Mouse (Mus musculus): ENCODE measurements around the gene Ccdc85b. TPM values are rescaled to one million over a fixed set of nuclear protein-coding genes. Genes with fewer than 3 reads are reported as not detected.

Ccdc85b gene
- polyA plus RNA-seq, 1 experiment from 2014 or later, result 6.8 TPM

GRCm38 (mm10) chr19:5422267-5422666 lies 35.4 kb downstream of the Ccdc85b start:
- H3K4me3 ChIP-seq, result no peak overlapping the region
- 89% methylated on average over 10 of the region's 10 CpGs for WGBS
- H3K36me3 ChIP-seq, result peaks cover 56% of the 10 kb centered on the region
- ATAC-seq (ENCODE audit: insufficient number of reproducible peaks, insufficient read depth, low FRiP score, low TSS enrichment, low read depth), result no peak
- H3K27ac ChIP-seq, result no peak overlapping the region
- peak overlapping the region; percentile 49; the same call in 1 of the 2 replicates for H3K9ac ChIP-seq
- no peaks in the 10 kb centered on the region for H3K9me3 ChIP-seq
- peaks cover 37% of the 10 kb centered on the region for H3K4me1 ChIP-seq
- H3K27me3 ChIP-seq, result no peaks in the 10 kb centered on the region
- no peak overlapping the region for H3K4me2 ChIP-seq

- 83% methylated on average over 5 of the region's 5 CpGs for WGBS
- Histone ChIP-seq H3K4me3 (no peak overlapping the region), H3K4me1 (peaks cover 32% of the 10 kb centered on the region), H3K36me3 (peaks cover 51% of the 10 kb centered on the region), H3K9me3 (no peaks in the 10 kb centered on the region), H3K27ac (no peak overlapping the region), H3K4me2 (no peak overlapping the region), H3K9ac (peak overlapping the region; percentile 49; the same call in 1 of the 2 replicates), H3K27me3 (no peaks in the 10 kb centered on the region)
- no peak for ATAC-seq (ENCODE audit: insufficient number of reproducible peaks, insufficient read depth, low FRiP score, low TSS enrichment, low read depth)
These were observed 35.9 kb downstream of the Ccdc85b start for GRCm38 (mm10) chr19:5421784-5422183.

GRCm38 (mm10) chr19:5420579-5420978 lies 37.1 kb downstream of the Ccdc85b start:
- WGBS, result 91% methylated on average over 6 of the region's 6 CpGs
- H3K27me3 ChIP-seq, result no peaks in the 10 kb centered on the region
- no peaks in the 10 kb centered on the region for H3K9me3 ChIP-seq
- no peak overlapping the region for H3K9ac ChIP-seq
- ATAC-seq (ENCODE audit: insufficient number of reproducible peaks, insufficient read depth, low FRiP score, low TSS enrichment, low read depth), result no peak
- peaks cover 21% of the 10 kb centered on the region for H3K4me1 ChIP-seq
- H3K4me2 ChIP-seq, result no peak overlapping the region
- H3K4me3 ChIP-seq, result no peak overlapping the region
- no peak overlapping the region for H3K27ac ChIP-seq
- peaks cover 42% of the 10 kb centered on the region for H3K36me3 ChIP-seq

- Histone ChIP-seq H3K27me3 (no peaks in the 10 kb centered on the region), H3K9ac (no peak overlapping the region), H3K9me3 (no peaks in the 10 kb centered on the region), H3K27ac (no peak overlapping the region), H3K36me3 (peaks cover 42% of the 10 kb centered on the region), H3K4me1 (peaks cover 21% of the 10 kb centered on the region), H3K4me3 (no peak overlapping the region), H3K4me2 (no peak overlapping the region)
- WGBS, result 90% methylated on average over 9 of the region's 9 CpGs
- ATAC-seq (ENCODE audit: insufficient number of reproducible peaks, insufficient read depth, low FRiP score, low TSS enrichment, low read depth), result no peak
These were observed 38.1 kb downstream of the Ccdc85b start for GRCm38 (mm10) chr19:5419630-5420029.

GRCm38 (mm10) chr19:5418750-5419466 lies 38.8 kb downstream of the Ccdc85b start:
- Histone ChIP-seq H3K27ac (no peak overlapping the region), H3K27me3 (no peaks in the 10 kb centered on the region), H3K4me3 (no peak overlapping the region), H3K4me2 (no peak overlapping the region), H3K9me3 (no peaks in the 10 kb centered on the region), H3K4me1 (peaks cover 20% of the 10 kb centered on the region), H3K9ac (no peak overlapping the region), H3K36me3 (peaks cover 42% of the 10 kb centered on the region)
- ATAC-seq (ENCODE audit: insufficient number of reproducible peaks, insufficient read depth, low FRiP score, low TSS enrichment, low read depth), result no peak
- WGBS, result 95% methylated on average over 8 of the region's 8 CpGs

GRCm38 (mm10) chr19:5414534-5414957 lies 43.1 kb downstream of the Ccdc85b start:
- WGBS, result 51% methylated on average over 2 of the region's 2 CpGs
- H3K27ac ChIP-seq, result no peak overlapping the region
- H3K9me3 ChIP-seq, result no peaks in the 10 kb centered on the region
- no peak overlapping the region for H3K9ac ChIP-seq
- H3K4me2 ChIP-seq, result no peak overlapping the region
- no peak overlapping the region for H3K4me3 ChIP-seq
- no peak for ATAC-seq (ENCODE audit: insufficient number of reproducible peaks, insufficient read depth, low FRiP score, low TSS enrichment, low read depth)
- peaks cover 5% of the 10 kb centered on the region for H3K36me3 ChIP-seq
- H3K27me3 ChIP-seq, result no peaks in the 10 kb centered on the region
- H3K4me1 ChIP-seq, result 0 out of 2 replicates have a peak, but pooled peaks cover 5% of the 10 kb centered on the region

GRCm38 (mm10) chr19:5413840-5414239 lies 43.9 kb downstream of the Ccdc85b start:
- ATAC-seq (ENCODE audit: insufficient number of reproducible peaks, insufficient read depth, low FRiP score, low TSS enrichment, low read depth), result no peak
- Histone ChIP-seq H3K9me3 (no peaks in the 10 kb centered on the region), H3K4me2 (no peak overlapping the region), H3K4me3 (no peak overlapping the region), H3K4me1 (0 out of 2 replicates have a peak, but pooled peaks cover 8% of the 10 kb centered on the region), H3K36me3 (no peaks in the 10 kb centered on the region), H3K9ac (no peak overlapping the region), H3K27me3 (no peaks in the 10 kb centered on the region), H3K27ac (no peak overlapping the region)
- WGBS, result 66% methylated on average over 4 of the region's 4 CpGs

- H3K27ac ChIP-seq, result no peak overlapping the region
- no peak for ATAC-seq (ENCODE audit: insufficient number of reproducible peaks, insufficient read depth, low FRiP score, low TSS enrichment, low read depth)
- H3K9ac ChIP-seq, result no peak overlapping the region
- no peaks in the 10 kb centered on the region for H3K27me3 ChIP-seq
- H3K4me1 ChIP-seq, result peaks cover 15% of the 10 kb centered on the region
- WGBS, result 46% methylated on average over 5 of the region's 5 CpGs
- H3K9me3 ChIP-seq, result no peaks in the 10 kb centered on the region
- no peak overlapping the region for H3K4me2 ChIP-seq
- H3K36me3 ChIP-seq, result no peaks in the 10 kb centered on the region
- H3K4me3 ChIP-seq, result no peak overlapping the region
These were observed 45.7 kb downstream of the Ccdc85b start for GRCm38 (mm10) chr19:5411961-5412360.

- no peak for ATAC-seq (ENCODE audit: insufficient number of reproducible peaks, insufficient read depth, low FRiP score, low TSS enrichment, low read depth)
- WGBS, result 84% methylated on average over 5 of the region's 5 CpGs
- no peak overlapping the region for H3K4me2 ChIP-seq
- peaks cover 19% of the 10 kb centered on the region for H3K4me1 ChIP-seq
- H3K27me3 ChIP-seq, result no peaks in the 10 kb centered on the region
- no peak overlapping the region for H3K9ac ChIP-seq
- no peak overlapping the region for H3K27ac ChIP-seq
- no peaks in the 10 kb centered on the region for H3K9me3 ChIP-seq
- no peaks in the 10 kb centered on the region for H3K36me3 ChIP-seq
- no peak overlapping the region for H3K4me3 ChIP-seq
These were observed 47.1 kb downstream of the Ccdc85b start for GRCm38 (mm10) chr19:5410641-5411040.

- no peak overlapping the region for H3K4me2 ChIP-seq
- no peaks in the 10 kb centered on the region for H3K36me3 ChIP-seq
- ATAC-seq (ENCODE audit: insufficient number of reproducible peaks, insufficient read depth, low FRiP score, low TSS enrichment, low read depth), result no peak
- H3K27ac ChIP-seq, result no peak overlapping the region
- H3K9me3 ChIP-seq, result no peaks in the 10 kb centered on the region
- no peak overlapping the region for H3K4me3 ChIP-seq
- no peak overlapping the region for H3K9ac ChIP-seq
- H3K4me1 ChIP-seq, result peaks cover 19% of the 10 kb centered on the region
- 28% methylated on average over 5 of the region's 5 CpGs for WGBS
- H3K27me3 ChIP-seq, result no peaks in the 10 kb centered on the region
These were observed 48.6 kb downstream of the Ccdc85b start for GRCm38 (mm10) chr19:5409068-5409467.

- H3K4me3 ChIP-seq, result no peak overlapping the region
- H3K9ac ChIP-seq, result no peak overlapping the region
- no peaks in the 10 kb centered on the region for H3K27me3 ChIP-seq
- no peak overlapping the region for H3K27ac ChIP-seq
- H3K4me2 ChIP-seq, result peak overlapping the region; percentile 72
- H3K36me3 ChIP-seq, result no peaks in the 10 kb centered on the region
- WGBS, result 89% methylated on average over 13 of the region's 13 CpGs
- peaks cover 19% of the 10 kb centered on the region for H3K4me1 ChIP-seq
- ATAC-seq (ENCODE audit: insufficient number of reproducible peaks, insufficient read depth, low FRiP score, low TSS enrichment, low read depth), result no peak
- no peaks in the 10 kb centered on the region for H3K9me3 ChIP-seq
These were observed 49.4 kb downstream of the Ccdc85b start for GRCm38 (mm10) chr19:5408057-5409001.

All from embryonic facial prominence, embryonic 13.5 days (tissue).